Mouse (Mus musculus): ENCODE measurements around the gene Kctd10.

- TF ChIP-seq POLR2A (IDR thresholded peaks at IDR 0.05; ENCODE audit: insufficient read length, low read depth) (no peak), MAX (IDR thresholded peaks at IDR 0.05; ENCODE audit: low read depth) (no peak), E2F4 (IDR thresholded peaks at IDR 0.05; ENCODE audit: insufficient read depth) (no peak), MYOG (IDR thresholded peaks at IDR 0.05; ENCODE audit: control insufficient read depth in 1 of 3, insufficient read depth in 1 of 3, insufficient read length in 2 of 3, low read depth in 2 of 3) (no peak), POLR2AphosphoS2 (IDR thresholded peaks at IDR 0.05; ENCODE audit: insufficient read length, low read depth) (no peak), REST (IDR thresholded peaks at IDR 0.05; ENCODE audit: insufficient read depth, insufficient read length) (no peak), TCF12 (IDR thresholded peaks at IDR 0.05; ENCODE audit: insufficient read depth, poor library complexity, severe bottlenecking) (no peak), USF1 (IDR thresholded peaks at IDR 0.05; ENCODE audit: low read depth) (no peak)
These were observed 9.0 kb downstream of the Kctd10 start for GRCm38 (mm10) chr5:114371331-114371730.

Measured in myocyte (in vitro differentiated cells).